Mouse (Mus musculus) MEL (cell line): Measurements from ENCODE around the gene Slc7a5. TPM values are rescaled to one million over a fixed set of nuclear protein-coding genes. Genes with fewer than 3 reads are reported as not detected.

ENCODE experiments used
- DNase-seq: peaks from one replicate; pipeline ENCODE4 v3.0.0; 2011; ENCODE audit warnings: low read depth, low spot score
- H3K27ac ChIP-seq: 2 replicates; pipeline ENCODE4 v1.5.1; 2012; ENCODE audit warnings: low read depth, mild to moderate bottlenecking, control low read depth, low read length, moderate library complexity; ENCODE audit not compliant: control insufficient read depth
- H3K27me3 ChIP-seq, 2 experiments: fragments of 150-350 bp in 1 of 2; sonication (generic) in 1 of 2; 2 replicates each; pipeline ENCODE4 v1.6.1; 2012; ENCODE audit warnings: low read length in 2 of 2, mild to moderate bottlenecking in 2 of 2, improper control_type of control experiment in 1 of 2, moderate library complexity in 1 of 2; ENCODE audit not compliant: insufficient read depth in 2 of 2, control insufficient read depth in 1 of 2
- H3K36me3 ChIP-seq, 2 experiments: 2 replicates each; pipeline ENCODE4 v1.6.1; 2012 to 2014; ENCODE audit warnings: low read length in 2 of 2, improper control_type of control experiment in 1 of 2, inconsistent platforms in 1 of 2, mild to moderate bottlenecking in 1 of 2; ENCODE audit not compliant: insufficient read depth in 2 of 2, control insufficient read depth in 1 of 2
- H3K4me1 ChIP-seq, 2 experiments: fragments of 150-350 bp in 1 of 2; sonication (generic) in 1 of 2; 2 replicates each; pipeline ENCODE4 v1.6.1; 2012; ENCODE audit warnings: low read length in 2 of 2, improper control_type of control experiment in 1 of 2, mild to moderate bottlenecking in 1 of 2; ENCODE audit not compliant: insufficient read depth in 2 of 2, control insufficient read depth in 1 of 2
- H3K4me3 ChIP-seq, 2 experiments: fragments of 150-350 bp in 1 of 2; sonication (generic) in 1 of 2; 2 replicates each; pipeline ENCODE4 v1.5.1; 2012; ENCODE audit warnings: low read depth in 2 of 2, low read length in 2 of 2, mild to moderate bottlenecking in 2 of 2, moderate library complexity in 2 of 2, control low read depth in 1 of 2, improper control_type of control experiment in 1 of 2; ENCODE audit not compliant: control insufficient read depth in 1 of 2, insufficient read depth in 1 of 2
- H3K79me2 ChIP-seq: 2 replicates; pipeline ENCODE4 v1.6.1; 2012; ENCODE audit warnings: mild to moderate bottlenecking, low read length, moderate library complexity; ENCODE audit not compliant: control insufficient read depth, poor library complexity, insufficient read depth
- H3K9ac ChIP-seq: 2 replicates; pipeline ENCODE4 v1.6.1; 2012; ENCODE audit warnings: low read depth, mild to moderate bottlenecking, control low read depth, low read length, moderate library complexity; ENCODE audit not compliant: control insufficient read depth, poor library complexity, severe bottlenecking
- H3K9me3 ChIP-seq: fragments of 150-350 bp; sonication (generic); replicated peaks from 2 replicates; pipeline ENCODE4 v1.6.1; 2012; ENCODE audit warnings: mild to moderate bottlenecking, low read length, improper control_type of control experiment, moderate library complexity; ENCODE audit not compliant: insufficient read depth
- BHLHE40 ChIP-seq: IDR thresholded peaks from 2 replicates; pipeline ENCODE4 v1.6.1; 2012; ENCODE audit warnings: low read depth, mild to moderate bottlenecking, inconsistent platforms, low read length, improper control_type of control experiment, borderline replicate concordance
- CHD1 ChIP-seq: IDR thresholded peaks from 2 replicates; pipeline ENCODE4 v1.6.1; 2012; ENCODE audit warnings: low read depth, mild to moderate bottlenecking, inconsistent platforms, low read length, improper control_type of control experiment
- CHD2 ChIP-seq: IDR thresholded peaks from 2 replicates; pipeline ENCODE4 v1.6.1; 2011; ENCODE audit warnings: low read length, improper control_type of control experiment
- E2F4 ChIP-seq: IDR thresholded peaks from 2 replicates; pipeline ENCODE4 v1.6.1; 2011; ENCODE audit warnings: low read depth, low read length, improper control_type of control experiment, borderline replicate concordance
- EP300 ChIP-seq, 2 experiments: IDR thresholded peaks; 2 replicates each; pipeline ENCODE4 v1.6.1; 2011; ENCODE audit warnings: improper control_type of control experiment in 2 of 2, low read length in 2 of 2, low read depth in 1 of 2, mild to moderate bottlenecking in 1 of 2
- HCFC1 ChIP-seq: IDR thresholded peaks from 2 replicates; pipeline ENCODE4 v1.6.1; 2012; ENCODE audit warnings: low read depth, mild to moderate bottlenecking, inconsistent platforms, low read length, improper control_type of control experiment, moderate library complexity
- KAT2A ChIP-seq: conservative IDR thresholded peaks from 2 replicates; pipeline ENCODE4 v1.6.1; 2012; ENCODE audit warnings: low read depth, low read length, improper control_type of control experiment, inconsistent platforms
- MAX ChIP-seq: IDR thresholded peaks from 2 replicates; pipeline ENCODE4 v1.6.1; 2011; ENCODE audit warnings: low read length, improper control_type of control experiment
- MYC ChIP-seq: IDR thresholded peaks from 2 replicates; pipeline ENCODE4 v1.6.1; 2011; ENCODE audit warnings: low read depth, mild to moderate bottlenecking, low read length, improper control_type of control experiment, moderate library complexity
- NELFE ChIP-seq: IDR thresholded peaks from 2 replicates; pipeline ENCODE4 v1.6.1; 2011; ENCODE audit warnings: low read depth, low read length, improper control_type of control experiment
- NRF1 ChIP-seq: IDR thresholded peaks from 2 replicates; pipeline ENCODE4 v1.6.1; 2014; ENCODE audit warnings: low read depth, mild to moderate bottlenecking, inconsistent platforms, low read length, improper control_type of control experiment, moderate library complexity; ENCODE audit not compliant: poor library complexity, insufficient read depth, severe bottlenecking
- POLR2AphosphoS2 ChIP-seq: IDR thresholded peaks from 2 replicates; pipeline ENCODE4 v1.6.1; 2011; ENCODE audit warnings: low read length, improper control_type of control experiment
- RCOR1 ChIP-seq: IDR thresholded peaks from 2 replicates; pipeline ENCODE4 v1.6.1; 2012; ENCODE audit warnings: low read depth, mild to moderate bottlenecking, inconsistent platforms, low read length, improper control_type of control experiment
- SIN3A ChIP-seq: IDR thresholded peaks from 2 replicates; pipeline ENCODE4 v1.6.1; 2012; ENCODE audit warnings: low read length, improper control_type of control experiment, inconsistent platforms
- SMC3 ChIP-seq: IDR thresholded peaks from 2 replicates; pipeline ENCODE4 v1.6.1; 2011; ENCODE audit warnings: low read depth, low read length, improper control_type of control experiment
- TBP ChIP-seq: IDR thresholded peaks from 2 replicates; pipeline ENCODE4 v1.8.0; 2011; ENCODE audit warnings: low read depth, low read length, improper control_type of control experiment
- ZMIZ1 ChIP-seq: IDR thresholded peaks from 2 replicates; pipeline ENCODE4 v1.6.1; 2012; ENCODE audit warnings: low read depth, mild to moderate bottlenecking, inconsistent platforms, low read length, improper control_type of control experiment, moderate library complexity
- polyA plus RNA-seq, 2 experiments: library from polyadenylated mRNA; stranded (reverse) in 1 of 2; unstranded in 1 of 2; fragments of >175 nt in 1 of 2; fragments of >200 nt in 1 of 2; gene quantifications; 2 replicates each; pipeline versions ENCODE4 v1.2.1 to v1.2.4; 2012; ENCODE audit warnings: low replicate concordance in 2 of 2, low read depth in 1 of 2; ENCODE audit not compliant: insufficient read length in 2 of 2, insufficient read depth in 1 of 2, missing spikeins in 1 of 2
- total RNA-seq: library from RNA; depleted of rRNA; stranded (reverse); fragments of 300-350 nt; gene quantifications from 2 replicates; pipeline ENCODE4 v1.2.3, GENCODE M21; 2012

Slc7a5 gene
- total and polyA plus RNA-seq, 3 experiments, result 55.0 to 263 (median 108) TPM

- Histone ChIP-seq H3K36me3 (peaks cover 6 to 38% of the 10 kb centered on the region in 2 experiments), H3K4me1 (peaks cover 6 to 44% of the 10 kb centered on the region in 2 experiments), H3K79me2 (peaks cover 70% of the 10 kb centered on the region), H3K9ac (peak overlapping the region; percentile 93), H3K9me3 (no peaks in the 10 kb centered on the region), H3K4me3 (peak overlapping the region; percentile 93 to 96), H3K27ac (no peak overlapping the region; the same call in 1 of the 2 replicates), H3K27me3 (no peaks in the 10 kb centered on the region)
- TF ChIP-seq ZMIZ1, result no peak
- TF ChIP-seq MYC, result no peak
- no peak for TF ChIP-seq BHLHE40
- TF ChIP-seq SMC3, result no peak
- TF ChIP-seq EP300 (IDR thresholded peaks at IDR 0.05; ENCODE audit: low read depth in 1 of 2, low read length in 2 of 2), result no peak
- TF ChIP-seq NELFE, result no peak
- TF ChIP-seq HCFC1, result no peak
- no peak for TF ChIP-seq NRF1
- no peak for TF ChIP-seq E2F4
- no peak for TF ChIP-seq MAX
- TF ChIP-seq CHD2, result no peak
- TF ChIP-seq TBP, result no peak
- no peak for TF ChIP-seq RCOR1
- no peak for DNase-seq
Measured at GRCm38 (mm10) chr8:121905420-121905819, 2.1 kb downstream of the Slc7a5 start.

GRCm38 (mm10) chr8:121904999-121905398 lies 2.5 kb downstream of the Slc7a5 start:
- Histone ChIP-seq H3K27me3 (no peaks in the 10 kb centered on the region), H3K4me1 (peaks cover 9 to 47% of the 10 kb centered on the region in 2 experiments), H3K36me3 (peaks cover 6 to 41% of the 10 kb centered on the region in 2 experiments), H3K4me3 (peak overlapping the region; percentile 93 to 96), H3K79me2 (peaks cover 74% of the 10 kb centered on the region), H3K9me3 (no peaks in the 10 kb centered on the region), H3K9ac (peak overlapping the region; percentile 93), H3K27ac (no peak overlapping the region)
- TF ChIP-seq CHD2 (no peak), CHD1 (peak; percentile 56; the same call in 1 of the 2 replicates), POLR2AphosphoS2 (no peak), TBP (no peak), SIN3A (0 out of 2 replicates have a peak, but pooled peaks have one; percentile 27), KAT2A (no peak)
- no peak for DNase-seq
